Mouse (Mus musculus) limb, embryonic 14.5 days (tissue): ENCODE measurements around the gene Mrvi1. TPM values are rescaled to one million over a fixed set of nuclear protein-coding genes. Genes with fewer than 3 reads are reported as not detected.

Experiments used
- ATAC-seq: fragments of 200-750 bp; cut with Nextera tagmentation; 2 replicates; pipeline ENCODE4 v1.8.0; 2017; ENCODE audit warnings: low read depth, moderate number of reproducible peaks, moderate TSS enrichment; ENCODE audit not compliant: low FRiP score
- DNase-seq: peaks from one replicate; pipeline ENCODE4 v3.0.0-alpha.2; 2015; ENCODE audit warnings: low spot score
- H3K27ac ChIP-seq: fragments of 300-500 bp; sonication (generic); replicated peaks from 2 replicates; pipeline ENCODE4 v1.5.1; 2014; ENCODE audit warnings: low read depth, mild to moderate bottlenecking, low read length, moderate library complexity, mixed read lengths
- H3K27me3 ChIP-seq: fragments of 300-500 bp; sonication (generic); 2 replicates; pipeline ENCODE4 v1.6.1; 2014; ENCODE audit warnings: low read length, mixed read lengths; ENCODE audit not compliant: control insufficient read depth, insufficient read depth
- H3K36me3 ChIP-seq: fragments of 300-500 bp; sonication (generic); 2 replicates; pipeline ENCODE4 v1.6.1; 2014; ENCODE audit warnings: mild to moderate bottlenecking, low read length, moderate library complexity, mixed read lengths; ENCODE audit not compliant: control insufficient read depth, insufficient read depth
- H3K4me1 ChIP-seq: fragments of 300-500 bp; sonication (generic); 2 replicates; pipeline ENCODE4 v1.6.1; 2014; ENCODE audit warnings: antibody characterized with exemption, low read length, mixed read lengths; ENCODE audit not compliant: control insufficient read depth, insufficient read depth
- H3K4me2 ChIP-seq: fragments of 300-500 bp; sonication (generic); replicated peaks from 2 replicates; pipeline ENCODE4 v1.6.1; 2014; ENCODE audit warnings: low read depth, mild to moderate bottlenecking, low read length, moderate library complexity; ENCODE audit not compliant: severe bottlenecking
- H3K4me3 ChIP-seq: fragments of 300-500 bp; sonication (generic); replicated peaks from 2 replicates; pipeline ENCODE4 v1.5.1; 2014; ENCODE audit warnings: low read length
- H3K9ac ChIP-seq: fragments of 300-500 bp; sonication (generic); 2 replicates; pipeline ENCODE4 v1.6.1; 2014; ENCODE audit warnings: mild to moderate bottlenecking, low read depth, low read length, moderate library complexity; ENCODE audit not compliant: severe bottlenecking
- H3K9me3 ChIP-seq: fragments of 300-500 bp; sonication (generic); 2 replicates; pipeline ENCODE4 v1.6.1; 2016; ENCODE audit warnings: low read length; ENCODE audit not compliant: control insufficient read depth
- POLR2A ChIP-seq: fragments of 200-500 bp; IDR thresholded peaks from 2 replicates; pipeline ENCODE4 v1.8.0; 2012; ENCODE audit warnings: inconsistent platforms, mild to moderate bottlenecking, moderate library complexity, borderline replicate concordance; ENCODE audit not compliant: insufficient read depth, insufficient read length; ENCODE audit errors: extremely low read depth
- WGBS: fragments of 180-500 bp; shearing (Covaris S2); extraction: QIAGEN DNeasy Blood & Tissue Kit; methylation state at CpG from one replicate; pipeline ENCODE4 v1.1.7; 2014; 5-methylcytosine and 5-hydroxymethylcytosine counted together
- polyA plus RNA-seq, 2 experiments: library from polyadenylated mRNA; depleted of rRNA in 1 of 2; stranded (reverse) in 1 of 2; unstranded in 1 of 2; fragments of >200 nt; fragmentation: Nextera tagmentation in 1 of 2; extraction: Ambion mirVana in 1 of 2; gene quantifications; 2 replicates each; pipeline versions ENCODE4 v1.2.1 to v1.2.3; 2012 to 2014

The Mrvi1 gene
- 1.2 and 2.1 TPM in 2 replicates for polyA plus RNA-seq (2012; rRNA removed)
- polyA plus RNA-seq (2014; fragmentation: Nextera tagmentation; extraction: Ambion mirVana): 0.76 and 1.0 TPM in 2 replicates

DNA sequence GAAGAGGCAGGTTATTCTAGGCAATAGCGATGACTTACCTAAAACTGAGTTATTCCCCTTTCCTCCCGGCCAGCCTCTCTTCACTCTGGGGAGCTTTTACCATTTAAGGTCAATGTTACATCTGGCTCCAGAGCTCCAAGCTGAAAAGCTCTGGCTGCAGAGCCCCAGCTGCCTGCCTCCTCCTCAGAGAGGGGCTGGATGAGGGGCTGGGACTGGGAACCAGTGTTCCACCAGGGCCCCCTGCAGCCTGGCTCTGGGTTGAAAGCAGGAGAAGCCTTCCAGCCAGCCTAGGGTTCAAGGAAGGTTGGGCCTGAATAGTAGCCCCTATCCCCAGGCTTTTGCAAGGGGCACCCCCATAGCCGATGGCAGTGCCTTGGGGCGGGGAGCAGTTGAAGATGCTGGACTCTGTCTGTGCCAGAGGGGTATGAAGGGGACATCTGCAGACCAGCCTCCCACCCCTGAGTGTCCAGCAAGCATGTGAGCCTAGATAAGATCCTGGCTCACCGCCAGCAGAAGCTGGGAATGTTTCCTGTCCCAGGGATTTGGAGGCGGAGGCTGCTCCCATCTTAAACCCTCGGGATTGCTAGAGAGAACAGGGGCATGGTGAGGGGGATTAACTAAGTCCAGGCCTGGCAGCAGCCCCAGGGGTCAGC, at the start of gene Mrvi1:
Gene Mrvi1, minus strand, starts transcription at position 409 of the 653 bp plus-strand sequence.
- Histone ChIP-seq H3K4me2 (peak within 1 kb of the TSS; percentile 8; the same call in 1 of the 2 replicates), H3K27ac (peak within 1 kb of the TSS; percentile 27; the same call in 1 of the 2 replicates), H3K36me3 (no peaks in the 10 kb centered on the region), H3K9me3 (no peaks in the 10 kb centered on the region), H3K9ac (no peak within 1 kb of the TSS), H3K4me1 (peaks cover 6% of the 10 kb centered on the region), H3K4me3 (no peak within 1 kb of the TSS), H3K27me3 (no peaks in the 10 kb centered on the region)
- peak; percentile 59; the same call in 1 of the 2 replicates for ATAC-seq
- TF ChIP-seq POLR2A: no peak
- WGBS: 31% methylated on average over 7 of the region's 7 CpGs
- peak; percentile 51 for DNase-seq

GRCm38 (mm10) chr7:111029046-111029553, 46.8 kb upstream of the Mrvi1 start:
- Histone ChIP-seq H3K4me3 (peak overlapping the region; percentile 92), H3K27ac (peak overlapping the region; percentile 86), H3K9ac (peak overlapping the region; percentile 78), H3K27me3 (no peaks in the 10 kb centered on the region), H3K4me2 (peak overlapping the region; percentile 77), H3K4me1 (peaks cover 9% of the 10 kb centered on the region; the same call in 1 of the 2 replicates), H3K9me3 (no peaks in the 10 kb centered on the region), H3K36me3 (peaks cover 22% of the 10 kb centered on the region)
- TF ChIP-seq POLR2A: no peak
- no peak; the same call in 1 of the 2 replicates for ATAC-seq
- WGBS: under 1% methylated on average over 29 of the region's 29 CpGs
- DNase-seq: no peak

- Histone ChIP-seq H3K9ac (peak within 1 kb of the TSS; percentile 78), H3K9me3 (no peaks in the 10 kb centered on the region), H3K4me2 (peak within 1 kb of the TSS; percentile 77), H3K4me1 (peaks cover 9% of the 10 kb centered on the region; the same call in 1 of the 2 replicates), H3K27me3 (no peaks in the 10 kb centered on the region), H3K4me3 (peak within 1 kb of the TSS; percentile 92), H3K36me3 (peaks cover 17% of the 10 kb centered on the region), H3K27ac (peak within 1 kb of the TSS; percentile 86)
- DNase-seq (peak; percentile 92), ATAC-seq (peak; percentile 97)
- peak; percentile 81; the same call in 1 of the 2 replicates for TF ChIP-seq POLR2A
- 5% methylated on average over 45 of the region's 45 CpGs for WGBS
Measured at GRCm38 (mm10) chr7:111028281-111029045, 46.2 kb upstream of the Mrvi1 start, which contains the start of gene Ctr9. Gene Ctr9, plus strand, starts transcription at chr7:111028951.

DNA sequence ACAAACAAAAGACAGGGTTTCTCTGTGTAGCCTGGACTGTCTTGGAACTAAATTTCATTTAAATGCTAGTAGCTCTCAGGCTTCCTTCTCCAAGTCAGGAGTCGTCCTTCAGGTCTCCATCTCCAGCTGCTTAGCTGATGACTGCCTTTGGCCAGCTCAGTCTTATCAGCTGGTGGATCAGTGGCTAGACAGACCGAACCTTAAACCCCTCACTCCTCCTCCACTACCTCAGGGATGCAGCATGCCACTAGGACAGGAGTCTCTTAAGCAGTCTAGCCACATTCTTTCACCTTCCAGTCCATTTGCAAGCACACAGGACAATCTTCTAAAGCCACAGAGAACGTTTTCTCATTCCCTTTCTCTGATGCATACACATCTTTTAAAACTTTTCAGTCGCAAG, 42.7 kb upstream of the Mrvi1 start:
- H3K27ac ChIP-seq: no peak overlapping the region
- peaks cover 5% of the 10 kb centered on the region; the same call in 1 of the 2 replicates for H3K4me1 ChIP-seq
- H3K4me2 ChIP-seq: no peak overlapping the region
- H3K9me3 ChIP-seq: no peaks in the 10 kb centered on the region
- H3K4me3 ChIP-seq: no peak overlapping the region
- ATAC-seq (no peak), DNase-seq (no peak)
- no peaks in the 10 kb centered on the region for H3K27me3 ChIP-seq
- H3K9ac ChIP-seq: no peak overlapping the region
- no peak for TF ChIP-seq POLR2A
- 58% methylated on average over 4 of the region's 4 CpGs for WGBS
- H3K36me3 ChIP-seq: no peaks in the 10 kb centered on the region

GRCm38 (mm10) chr7:111024068-111024594, 41.9 kb upstream of the Mrvi1 start:
- ATAC-seq: no peak
- Histone ChIP-seq H3K9me3 (no peaks in the 10 kb centered on the region), H3K4me2 (no peak overlapping the region), H3K36me3 (no peaks in the 10 kb centered on the region), H3K27me3 (no peaks in the 10 kb centered on the region), H3K9ac (no peak overlapping the region), H3K4me3 (no peak overlapping the region), H3K4me1 (no peaks in the 10 kb centered on the region), H3K27ac (no peak overlapping the region)
- no peak for TF ChIP-seq POLR2A
- WGBS: 40% methylated on average over 8 of the region's 8 CpGs
- DNase-seq: no peak
